Mouse (Mus musculus) liver, embryonic 15.5 days (tissue): ENCODE results near the gene Pomgnt1. TPM values are rescaled to one million over a fixed set of nuclear protein-coding genes. Genes with fewer than 3 reads are reported as not detected.

Experiments used
- ATAC-seq: fragments of 200-750 bp; cut with Nextera tagmentation; 2 replicates; pipeline ENCODE4 v1.8.0; 2017; ENCODE audit warnings: moderate number of reproducible peaks, mild to moderate bottlenecking, moderate library complexity; ENCODE audit not compliant: insufficient read depth
- H3K27ac ChIP-seq: fragments of 300-500 bp; sonication (generic); replicated peaks from 2 replicates; pipeline ENCODE4 v1.5.1; 2015; ENCODE audit warnings: mild to moderate bottlenecking, inconsistent platforms
- H3K27me3 ChIP-seq: fragments of 300-500 bp; sonication (generic); 2 replicates; pipeline ENCODE4 v1.6.1; 2015; ENCODE audit warnings: mild to moderate bottlenecking, inconsistent platforms
- H3K36me3 ChIP-seq: fragments of 300-500 bp; sonication (generic); replicated peaks from 2 replicates; pipeline ENCODE4 v1.6.1; 2015; ENCODE audit warnings: moderate library complexity, mild to moderate bottlenecking, inconsistent platforms
- H3K4me1 ChIP-seq: fragments of 300-500 bp; sonication (generic); replicated peaks from 2 replicates; pipeline ENCODE4 v1.6.1; 2015; ENCODE audit warnings: inconsistent platforms
- H3K4me2 ChIP-seq: fragments of 300-500 bp; sonication (generic); 2 replicates; pipeline ENCODE4 v1.6.1; 2015; ENCODE audit warnings: moderate library complexity, mild to moderate bottlenecking, inconsistent platforms
- H3K4me3 ChIP-seq: fragments of 300-500 bp; sonication (generic); replicated peaks from 2 replicates; pipeline ENCODE4 v1.5.1; 2015; ENCODE audit warnings: mild to moderate bottlenecking, inconsistent platforms
- H3K9ac ChIP-seq: fragments of 300-500 bp; sonication (generic); 2 replicates; pipeline ENCODE4 v1.6.1; 2015; ENCODE audit warnings: moderate library complexity, mild to moderate bottlenecking, inconsistent platforms
- H3K9me3 ChIP-seq: fragments of 300-500 bp; sonication (generic); replicated peaks from 2 replicates; pipeline ENCODE4 v1.6.1; 2016; ENCODE audit warnings: inconsistent platforms
- WGBS: fragments of 180-500 bp; shearing (Covaris S2); methylation state at CpG from one replicate; pipeline ENCODE4 v1.1.7; 2015; ENCODE audit warnings: mixed read lengths; ENCODE audit not compliant: insufficient replicate concordance; 5-methylcytosine and 5-hydroxymethylcytosine counted together
- polyA plus RNA-seq: library from polyadenylated mRNA; unstranded; fragments of >200 nt; fragmentation: Nextera tagmentation; extraction: Ambion mirVana; gene quantifications from 2 replicates; pipeline ENCODE4 v1.2.1, GENCODE M21; 2015

Gene Pomgnt1
- polyA plus RNA-seq, 1 experiment from 2014 or later = 11.5 TPM

- Histone ChIP-seq H3K27me3 (no peaks in the 10 kb centered on the region), H3K4me2 (no peak overlapping the region), H3K9ac (no peak overlapping the region), H3K27ac (no peak overlapping the region), H3K4me3 (no peak overlapping the region), H3K36me3 (peaks cover 60% of the 10 kb centered on the region), H3K4me1 (peaks cover 6% of the 10 kb centered on the region; the same call in 1 of the 2 replicates), H3K9me3 (no peaks in the 10 kb centered on the region)
- no peak for ATAC-seq
- WGBS = 68% methylated on average over 2 of the region's 2 CpGs
These were observed 34.2 kb downstream of the Pomgnt1 start for GRCm38 (mm10) chr4:116157882-116158281.

- ATAC-seq = no peak
- no peaks in the 10 kb centered on the region for H3K27me3 ChIP-seq
- peaks cover 6% of the 10 kb centered on the region; the same call in 1 of the 2 replicates for H3K4me1 ChIP-seq
- H3K9ac ChIP-seq = no peak overlapping the region
- WGBS = 42% methylated on average over 3 of the region's 3 CpGs
- H3K27ac ChIP-seq = no peak overlapping the region
- H3K4me3 ChIP-seq = no peak overlapping the region
- H3K9me3 ChIP-seq = no peaks in the 10 kb centered on the region
- no peak overlapping the region for H3K4me2 ChIP-seq
- H3K36me3 ChIP-seq = peaks cover 41% of the 10 kb centered on the region
These were observed 36.3 kb downstream of the Pomgnt1 start for GRCm38 (mm10) chr4:116159912-116160311.

- Histone ChIP-seq H3K9ac (no peak overlapping the region), H3K36me3 (peaks cover 35% of the 10 kb centered on the region), H3K4me2 (no peak overlapping the region), H3K4me1 (peaks cover 6% of the 10 kb centered on the region; the same call in 1 of the 2 replicates), H3K27me3 (no peaks in the 10 kb centered on the region), H3K9me3 (no peaks in the 10 kb centered on the region), H3K27ac (no peak overlapping the region), H3K4me3 (no peak overlapping the region)
- WGBS = 58% methylated on average over 3 of the region's 3 CpGs
- no peak for ATAC-seq
These were observed 37.1 kb downstream of the Pomgnt1 start for GRCm38 (mm10) chr4:116160769-116161168.

GRCm38 (mm10) chr4:116162142-116162541 lies 38.5 kb downstream of the Pomgnt1 start:
- Histone ChIP-seq H3K27me3 (0 out of 2 replicates have a peak, but pooled peaks cover 4% of the 10 kb centered on the region), H3K4me3 (no peak overlapping the region), H3K27ac (no peak overlapping the region), H3K36me3 (peaks cover 22% of the 10 kb centered on the region), H3K9ac (no peak overlapping the region), H3K4me1 (peaks cover 6% of the 10 kb centered on the region; the same call in 1 of the 2 replicates), H3K9me3 (no peaks in the 10 kb centered on the region), H3K4me2 (no peak overlapping the region)
- 51% methylated on average over 4 of the region's 4 CpGs for WGBS
- no peak; the same call in 1 of the 2 replicates for ATAC-seq

- Histone ChIP-seq H3K9ac (no peak overlapping the region), H3K36me3 (no peaks in the 10 kb centered on the region), H3K27ac (no peak overlapping the region), H3K4me1 (peaks cover 11% of the 10 kb centered on the region; the same call in 1 of the 2 replicates), H3K4me3 (no peak overlapping the region), H3K9me3 (no peaks in the 10 kb centered on the region), H3K4me2 (no peak overlapping the region), H3K27me3 (0 out of 2 replicates have a peak, but pooled peaks cover 4% of the 10 kb centered on the region)
- ATAC-seq = no peak
- WGBS = 58% methylated on average over 2 of the region's 2 CpGs
These were observed 41.3 kb downstream of the Pomgnt1 start for GRCm38 (mm10) chr4:116164759-116165554.

GRCm38 (mm10) chr4:116165708-116166407 lies 42.2 kb downstream of the Pomgnt1 start:
- Histone ChIP-seq H3K4me3 (no peak overlapping the region), H3K4me1 (peaks cover 11% of the 10 kb centered on the region; the same call in 1 of the 2 replicates), H3K9me3 (no peaks in the 10 kb centered on the region), H3K4me2 (no peak overlapping the region), H3K27me3 (0 out of 2 replicates have a peak, but pooled peaks cover 4% of the 10 kb centered on the region), H3K27ac (no peak overlapping the region), H3K36me3 (no peaks in the 10 kb centered on the region), H3K9ac (no peak overlapping the region)
- WGBS = 39% methylated on average over 8 of the region's 8 CpGs
- ATAC-seq = no peak

GRCm38 (mm10) chr4:116167404-116167803 lies 43.8 kb downstream of the Pomgnt1 start, which contains the start of gene Tspan1:
Gene Tspan1 (minus strand): TSS chr4:116167601.
- Histone ChIP-seq H3K9ac (no peak within 1 kb of the TSS), H3K36me3 (no peaks in the 10 kb centered on the region), H3K27me3 (0 out of 2 replicates have a peak, but pooled peaks cover 4% of the 10 kb centered on the region), H3K9me3 (no peaks in the 10 kb centered on the region), H3K4me3 (no peak within 1 kb of the TSS), H3K27ac (no peak within 1 kb of the TSS), H3K4me1 (peaks cover 9% of the 10 kb centered on the region; the same call in 1 of the 2 replicates), H3K4me2 (no peak within 1 kb of the TSS)
- 23% methylated on average over 7 of the region's 7 CpGs for WGBS
- ATAC-seq = no peak

GRCm38 (mm10) chr4:116168617-116169352 lies 45.1 kb downstream of the Pomgnt1 start:
- no peak overlapping the region for H3K4me2 ChIP-seq
- ATAC-seq = no peak
- H3K9ac ChIP-seq = no peak overlapping the region
- peaks cover 5% of the 10 kb centered on the region; the same call in 1 of the 2 replicates for H3K4me1 ChIP-seq
- 0 out of 2 replicates have a peak, but pooled peaks cover 4% of the 10 kb centered on the region for H3K27me3 ChIP-seq
- no peaks in the 10 kb centered on the region for H3K36me3 ChIP-seq
- H3K27ac ChIP-seq = no peak overlapping the region
- H3K9me3 ChIP-seq = no peaks in the 10 kb centered on the region
- H3K4me3 ChIP-seq = no peak overlapping the region
- WGBS = 62% methylated on average over 7 of the region's 8 CpGs

- Histone ChIP-seq H3K27ac (no peak overlapping the region), H3K4me2 (no peak overlapping the region), H3K9ac (no peak overlapping the region), H3K4me3 (no peak overlapping the region), H3K36me3 (no peaks in the 10 kb centered on the region), H3K4me1 (peaks cover 9% of the 10 kb centered on the region), H3K9me3 (no peaks in the 10 kb centered on the region), H3K27me3 (0 out of 2 replicates have a peak, but pooled peaks cover 4% of the 10 kb centered on the region)
- WGBS = 63% methylated on average over 3 of the region's 3 CpGs
- no peak for ATAC-seq
These were observed 45.7 kb downstream of the Pomgnt1 start for GRCm38 (mm10) chr4:116169353-116169672.

- Histone ChIP-seq H3K27me3 (peaks cover 16% of the 10 kb centered on the region), H3K4me2 (no peak within 1 kb of the TSS), H3K4me1 (peaks cover 35% of the 10 kb centered on the region), H3K36me3 (no peaks in the 10 kb centered on the region), H3K9me3 (no peaks in the 10 kb centered on the region), H3K9ac (no peak within 1 kb of the TSS), H3K4me3 (no peak within 1 kb of the TSS), H3K27ac (no peak within 1 kb of the TSS)
- no peak for ATAC-seq
- WGBS = 70% methylated on average over 6 of the region's 6 CpGs
These were observed 49.4 kb downstream of the Pomgnt1 start, which contains the start of the genes 1700042G07Rik and Gm49337 for GRCm38 (mm10) chr4:116173072-116173471. Gene 1700042G07Rik (plus strand): TSS chr4:116173372. Gene Gm49337 (plus strand): TSS chr4:116173384.
